Mouse (Mus musculus) limb, embryonic 14.5 days (tissue): Measurements from ENCODE around the gene Apol8. TPM values are rescaled to one million over a fixed set of nuclear protein-coding genes. Genes with fewer than 3 reads are reported as not detected.

ENCODE experiments used
- polyA plus RNA-seq, 2 experiments: library from polyadenylated mRNA; depleted of rRNA in 1 of 2; stranded (reverse) in 1 of 2; unstranded in 1 of 2; fragments of >200 nt; fragmentation: Nextera tagmentation in 1 of 2; extraction: Ambion mirVana in 1 of 2; gene quantifications; 2 replicates each; pipeline versions ENCODE4 v1.2.1 to v1.2.3; 2012 to 2014

The Apol8 gene
- polyA plus RNA-seq, 2 experiments: 0.14 TPM; not detected in 1

Other genes starting within 250 kb of the Apol8 start
- not detected in 2 replicates for gene Apol11a, start 248.7 kb downstream of the Apol8 start, polyA plus RNA-seq (2012; rRNA removed)
- not detected in 2 replicates for gene Apol11a, start 248.7 kb downstream of the Apol8 start, polyA plus RNA-seq (2014; fragmentation: Nextera tagmentation; extraction: Ambion mirVana)
- 0.03 TPM in 1 of 2 replicates, not detected in the other for gene Apol7c, start 223.7 kb downstream of the Apol8 start, polyA plus RNA-seq (2012; rRNA removed)
- gene Apol7c, start 223.7 kb downstream of the Apol8 start, polyA plus RNA-seq (2014; fragmentation: Nextera tagmentation; extraction: Ambion mirVana): not detected in 2 replicates
- not detected in 2 replicates for gene 1700025B11Rik, start 195.1 kb downstream of the Apol8 start, polyA plus RNA-seq (2012; rRNA removed)
- gene 1700025B11Rik, start 195.1 kb downstream of the Apol8 start, polyA plus RNA-seq (2014; fragmentation: Nextera tagmentation; extraction: Ambion mirVana): not detected in 2 replicates
- 0.04 and 0.16 TPM in 2 replicates for gene Apol10b, start 160.9 kb downstream of the Apol8 start, polyA plus RNA-seq (2012; rRNA removed)
- 0.12 TPM in 1 of 2 replicates, not detected in the other for gene Apol10b, start 160.9 kb downstream of the Apol8 start, polyA plus RNA-seq (2014; fragmentation: Nextera tagmentation; extraction: Ambion mirVana)
- not detected in 2 replicates for gene Gm36245, start 157.7 kb downstream of the Apol8 start, polyA plus RNA-seq (2012; rRNA removed)
- gene Gm36245, start 157.7 kb downstream of the Apol8 start, polyA plus RNA-seq (2014; fragmentation: Nextera tagmentation; extraction: Ambion mirVana): not detected in 2 replicates
- 0.03 TPM in 1 of 2 replicates, not detected in the other for gene Apol11b, start 113.7 kb downstream of the Apol8 start, polyA plus RNA-seq (2012; rRNA removed)
- gene Apol11b, start 113.7 kb downstream of the Apol8 start, polyA plus RNA-seq (2014; fragmentation: Nextera tagmentation; extraction: Ambion mirVana): not detected in 2 replicates
- gene Apol7e, start 58.1 kb downstream of the Apol8 start, polyA plus RNA-seq (2012; rRNA removed): 0.16 and 0.27 TPM in 2 replicates
- gene Apol7e, start 58.1 kb downstream of the Apol8 start, polyA plus RNA-seq (2014; fragmentation: Nextera tagmentation; extraction: Ambion mirVana): 0.22 TPM in 1 of 2 replicates, not detected in the other
- 0.09 and 0.22 TPM in 2 replicates for gene Apol9b, start 28.0 kb downstream of the Apol8 start, polyA plus RNA-seq (2012; rRNA removed)
- gene Apol9b, start 28.0 kb downstream of the Apol8 start, polyA plus RNA-seq (2014; fragmentation: Nextera tagmentation; extraction: Ambion mirVana): 0.12 TPM in 1 of 2 replicates, not detected in the other
- gene Myh9, start 85.2 kb upstream of the Apol8 start, polyA plus RNA-seq (2012; rRNA removed): 38.7 and 46.7 TPM in 2 replicates
- gene Myh9, start 85.2 kb upstream of the Apol8 start, polyA plus RNA-seq (2014; fragmentation: Nextera tagmentation; extraction: Ambion mirVana): 53.2 and 54.6 TPM in 2 replicates
- gene Txn2, start 172.0 kb upstream of the Apol8 start, polyA plus RNA-seq (2012; rRNA removed): 183 and 193 TPM in 2 replicates
- gene Txn2, start 172.0 kb upstream of the Apol8 start, polyA plus RNA-seq (2014; fragmentation: Nextera tagmentation; extraction: Ambion mirVana): 266 and 270 TPM in 2 replicates
- 9.6 and 11.9 TPM in 2 replicates for gene Foxred2, start 199.7 kb upstream of the Apol8 start, polyA plus RNA-seq (2012; rRNA removed)
- 5.6 and 7.1 TPM in 2 replicates for gene Foxred2, start 199.7 kb upstream of the Apol8 start, polyA plus RNA-seq (2014; fragmentation: Nextera tagmentation; extraction: Ambion mirVana)
- 198 and 204 TPM in 2 replicates for gene Eif3d, start 213.8 kb upstream of the Apol8 start, polyA plus RNA-seq (2012; rRNA removed)
- gene Eif3d, start 213.8 kb upstream of the Apol8 start, polyA plus RNA-seq (2014; fragmentation: Nextera tagmentation; extraction: Ambion mirVana): 177 and 188 TPM in 2 replicates